Mouse (Mus musculus) liver, embryonic 16.5 days (tissue): ENCODE measurements around the gene Cyp4f15. TPM values are rescaled to one million over a fixed set of nuclear protein-coding genes. Genes with fewer than 3 reads are reported as not detected.

Experiments
- ATAC-seq: fragments of 200-750 bp; cut with Nextera tagmentation; 2 replicates; pipeline ENCODE4 v1.8.0; 2017; ENCODE audit warnings: low read depth, mild to moderate bottlenecking, moderate number of reproducible peaks, moderate library complexity
- H3K27ac ChIP-seq: fragments of 300-500 bp; sonication (generic); 2 replicates; pipeline ENCODE4 v1.5.1; 2014; ENCODE audit warnings: mild to moderate bottlenecking, low read length
- H3K27me3 ChIP-seq: fragments of 300-500 bp; sonication (generic); 2 replicates; pipeline ENCODE4 v1.6.1; 2014; ENCODE audit warnings: low read depth, low read length, mixed read lengths; ENCODE audit not compliant: control insufficient read depth, insufficient read depth
- H3K36me3 ChIP-seq: fragments of 300-500 bp; sonication (generic); 2 replicates; pipeline ENCODE4 v1.6.1; 2014; ENCODE audit warnings: mild to moderate bottlenecking; ENCODE audit not compliant: control insufficient read depth, insufficient read depth
- H3K4me1 ChIP-seq: fragments of 300-500 bp; sonication (generic); 2 replicates; pipeline ENCODE4 v1.6.1; 2014; ENCODE audit warnings: low read depth, low read length, mixed read lengths; ENCODE audit not compliant: control insufficient read depth
- H3K4me2 ChIP-seq: fragments of 300-500 bp; sonication (generic); 2 replicates; pipeline ENCODE4 v1.6.1; 2014; ENCODE audit warnings: low read depth, low read length, mixed read lengths
- H3K4me3 ChIP-seq: fragments of 300-500 bp; sonication (generic); 2 replicates; pipeline ENCODE4 v1.5.1; 2014; ENCODE audit warnings: low read depth, mild to moderate bottlenecking, low read length
- H3K9ac ChIP-seq: fragments of 300-500 bp; sonication (generic); 2 replicates; pipeline ENCODE4 v1.6.1; 2014; ENCODE audit warnings: low read depth, low read length
- H3K9me3 ChIP-seq: fragments of 300-500 bp; sonication (generic); replicated peaks from 2 replicates; pipeline ENCODE4 v1.6.1; 2016; ENCODE audit warnings: low read length; ENCODE audit not compliant: control insufficient read depth
- WGBS: fragments of 180-500 bp; shearing (Covaris S2); extraction: QIAGEN DNeasy Blood & Tissue Kit; methylation state at CpG from one replicate; pipeline ENCODE4 v1.1.7; 2014; ENCODE audit not compliant: insufficient replicate concordance; 5-methylcytosine and 5-hydroxymethylcytosine counted together
- polyA plus RNA-seq: library from polyadenylated mRNA; unstranded; fragments of >200 nt; fragmentation: Nextera tagmentation; extraction: Ambion mirVana; gene quantifications from 2 replicates; pipeline ENCODE4 v1.2.1, GENCODE M21; 2015

The Cyp4f15 gene
- polyA plus RNA-seq, 1 experiment from 2014 or later = 9.0 TPM

DNA sequence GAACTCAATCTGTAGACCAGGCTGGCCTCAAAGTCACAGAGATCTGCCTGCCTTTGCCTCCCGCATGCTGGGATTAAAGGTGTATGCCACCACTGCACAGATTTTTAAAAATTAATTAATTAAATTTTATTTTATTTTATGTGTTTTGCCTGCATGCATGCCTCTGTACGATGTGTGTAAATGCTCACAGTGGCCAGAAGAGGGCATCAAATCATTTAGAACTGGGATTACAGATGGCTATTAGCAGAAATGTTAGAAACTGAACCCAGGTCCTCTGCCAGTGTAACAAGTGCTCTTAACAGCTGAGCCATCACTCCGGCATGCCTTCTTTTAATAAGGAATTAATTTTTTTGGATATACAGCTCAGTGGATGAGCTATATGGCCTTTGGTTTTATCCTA lies 43.6 kb downstream of the Cyp4f15 start:
- no peak for ATAC-seq
- Histone ChIP-seq H3K27ac (no peak overlapping the region), H3K9me3 (no peaks in the 10 kb centered on the region), H3K4me3 (no peak overlapping the region), H3K27me3 (no peaks in the 10 kb centered on the region), H3K4me1 (no peaks in the 10 kb centered on the region), H3K36me3 (no peaks in the 10 kb centered on the region), H3K9ac (no peak overlapping the region), H3K4me2 (no peak overlapping the region)
- 51% methylated on average over 3 of the region's 3 CpGs for WGBS

DNA sequence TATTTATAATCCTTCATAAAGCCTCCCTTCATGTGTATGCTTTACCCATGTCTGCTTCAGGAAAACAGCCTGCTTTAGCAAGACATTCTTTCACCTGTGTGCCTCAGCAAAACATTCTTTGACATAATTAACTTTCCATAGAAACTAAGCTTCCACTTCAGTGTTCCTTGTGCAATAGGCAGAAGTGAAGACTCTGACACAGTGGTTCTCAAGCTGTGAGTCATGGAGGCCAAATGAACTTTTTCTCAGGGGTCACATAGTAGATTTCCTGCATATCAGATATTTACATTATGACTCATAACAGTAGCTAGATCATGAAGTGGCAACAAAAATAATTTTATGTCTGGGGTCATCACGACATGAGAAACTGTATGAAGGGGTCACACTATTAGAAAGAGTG lies 53.0 kb downstream of the Cyp4f15 start:
- 61% methylated on average over 1 of the region's 1 CpGs for WGBS
- H3K9me3 ChIP-seq = no peaks in the 10 kb centered on the region

DNA sequence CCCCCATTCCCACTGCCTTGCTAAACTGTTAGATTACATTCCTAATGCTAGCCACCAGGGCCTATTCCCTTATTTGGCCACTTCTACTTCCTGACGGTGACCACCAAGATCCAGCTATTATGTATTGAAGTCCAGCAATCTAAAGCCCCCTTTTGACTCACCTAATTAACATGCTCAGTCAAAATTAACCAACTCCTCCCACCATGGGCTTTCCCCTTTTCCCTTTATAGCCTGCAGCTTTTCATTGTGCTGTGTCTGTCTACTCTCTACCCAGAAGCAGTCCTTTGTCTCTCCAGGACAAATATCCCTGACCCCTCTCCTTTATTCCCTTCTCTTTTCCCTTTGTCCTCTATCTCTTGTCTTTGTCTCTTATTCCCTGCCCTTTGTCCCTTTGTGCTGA lies 55.6 kb downstream of the Cyp4f15 start:
- 61% methylated on average over 1 of the region's 1 CpGs for WGBS
- no peak overlapping the region for H3K9ac ChIP-seq
- H3K27me3 ChIP-seq = no peaks in the 10 kb centered on the region
- H3K4me1 ChIP-seq = no peaks in the 10 kb centered on the region
- no peak overlapping the region for H3K4me3 ChIP-seq
- ATAC-seq = no peak
- H3K4me2 ChIP-seq = no peak overlapping the region
- H3K9me3 ChIP-seq = no peaks in the 10 kb centered on the region
- no peak overlapping the region for H3K27ac ChIP-seq
- no peaks in the 10 kb centered on the region for H3K36me3 ChIP-seq

More for the DNA sequence above, 53.0 kb downstream of the Cyp4f15 start:
- Histone ChIP-seq H3K4me1 (no peaks in the 10 kb centered on the region), H3K4me3 (no peak overlapping the region), H3K27me3 (no peaks in the 10 kb centered on the region), H3K36me3 (no peaks in the 10 kb centered on the region), H3K9ac (no peak overlapping the region), H3K4me2 (no peak overlapping the region), H3K27ac (no peak overlapping the region)
- no peak for ATAC-seq

- Histone ChIP-seq H3K27me3 (no peaks in the 10 kb centered on the region), H3K9me3 (no peaks in the 10 kb centered on the region), H3K4me1 (no peaks in the 10 kb centered on the region), H3K27ac (no peak overlapping the region), H3K4me2 (no peak overlapping the region), H3K4me3 (no peak overlapping the region), H3K9ac (no peak overlapping the region), H3K36me3 (no peaks in the 10 kb centered on the region)
- 41% methylated on average over 5 of the region's 5 CpGs for WGBS
- no peak for ATAC-seq
Measured at GRCm38 (mm10) chr17:32750611-32751010, 65.2 kb downstream of the Cyp4f15 start.

Other genes starting within 250 kb of the Cyp4f15 start
- 0.69 and 0.81 TPM in 2 replicates for gene Cyp4f39, start 232.9 kb upstream of the Cyp4f15 start, polyA plus RNA-seq
- gene Cyp4f17, start 179.6 kb upstream of the Cyp4f15 start, polyA plus RNA-seq = 0.62 and 0.87 TPM in 2 replicates
- gene Cyp4f16, start 149.1 kb upstream of the Cyp4f15 start, polyA plus RNA-seq = 4.4 and 4.6 TPM in 2 replicates
- gene Cyp4f37, start 64.3 kb upstream of the Cyp4f15 start, polyA plus RNA-seq = not detected in 2 replicates
- gene Cyp4f40, start 26.7 kb upstream of the Cyp4f15 start, polyA plus RNA-seq = 0.04 TPM in 1 of 2 replicates, not detected in the other
- 7.7 and 8.7 TPM in 2 replicates for gene Zfp871, start 102.7 kb downstream of the Cyp4f15 start, polyA plus RNA-seq
- gene Zfp811, start 124.3 kb downstream of the Cyp4f15 start, polyA plus RNA-seq = 0.02 and 0.30 TPM in 2 replicates
- 1.8 and 2.0 TPM in 2 replicates for gene Zfp799, start 144.6 kb downstream of the Cyp4f15 start, polyA plus RNA-seq
- gene Zfp870, start 206.0 kb downstream of the Cyp4f15 start, polyA plus RNA-seq = 1.3 and 1.4 TPM in 2 replicates
- not detected in 2 replicates for gene Cyp4f14, start 231.7 kb downstream of the Cyp4f15 start, polyA plus RNA-seq